Mouse (Mus musculus): ENCODE measurements at regions not wholly inside any gene's neighbourhood (a gene's known extent, or its start where the extent isn't known, plus 50 kb on each side); places are given as distances from the start of the nearest gene placed in this dataset.
A peak's percentile ranks its signal among the peaks of the same experiment; 100 is the strongest.

- Histone ChIP-seq H3K9me3 (no peaks in the 10 kb centered on the region), H3K36me3 (no peaks in the 10 kb centered on the region), H3K4me2 (no peak overlapping the region), H3K4me3 (no peak overlapping the region), H3K27ac (no peak overlapping the region), H3K9ac (no peak overlapping the region), H3K4me1 (peaks cover 8% of the 10 kb centered on the region; the same call in 1 of the 2 replicates), H3K27me3 (no peaks in the 10 kb centered on the region)
- WGBS = 28% methylated on average over 9 of the region's 9 CpGs
- ATAC-seq (ENCODE audit: insufficient number of reproducible peaks, insufficient read depth, low FRiP score, low TSS enrichment, low read depth) = no peak
Measured at GRCm38 (mm10) chr19:15456943-15457735, 490.0 kb downstream of the Psat1 start.

DNA sequence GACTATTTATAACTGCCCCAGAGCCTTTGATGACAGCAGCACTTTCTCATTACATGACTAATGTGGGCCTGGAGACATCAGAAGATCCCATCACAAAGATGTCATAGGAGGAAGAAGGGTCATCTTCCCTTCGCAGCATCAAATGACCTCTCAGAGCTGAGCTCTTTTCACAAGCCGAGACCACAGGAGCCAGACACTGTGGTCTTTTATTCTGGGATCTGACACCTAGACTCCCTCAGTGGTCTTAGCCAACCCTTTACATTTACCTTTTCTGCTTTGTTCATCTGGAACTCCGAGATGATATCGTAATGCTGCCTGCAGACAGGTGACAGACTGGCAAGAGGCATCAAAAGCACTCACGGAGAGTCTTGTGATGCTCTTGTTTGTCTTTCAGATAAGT lies 498.1 kb downstream of the Psat1 start:
- no peak overlapping the region for H3K27ac ChIP-seq
- H3K4me1 ChIP-seq = no peaks in the 10 kb centered on the region
- no peak overlapping the region for H3K9ac ChIP-seq
- no peaks in the 10 kb centered on the region for H3K9me3 ChIP-seq
- H3K4me3 ChIP-seq = no peak overlapping the region
- H3K36me3 ChIP-seq = no peaks in the 10 kb centered on the region
- H3K4me2 ChIP-seq = no peak overlapping the region
- no peaks in the 10 kb centered on the region for H3K27me3 ChIP-seq
- 69% methylated on average over 5 of the region's 5 CpGs for WGBS
- ATAC-seq (ENCODE audit: insufficient number of reproducible peaks, insufficient read depth, low FRiP score, low TSS enrichment, low read depth) = no peak

GRCm38 (mm10) chr19:15431798-15432197 lies 515.3 kb downstream of the Psat1 start:
- H3K4me1 ChIP-seq = no peaks in the 10 kb centered on the region
- no peak overlapping the region for H3K4me3 ChIP-seq
- H3K9ac ChIP-seq = no peak overlapping the region
- no peak for ATAC-seq (ENCODE audit: insufficient number of reproducible peaks, insufficient read depth, low FRiP score, low TSS enrichment, low read depth)
- H3K27ac ChIP-seq = no peak overlapping the region
- no peaks in the 10 kb centered on the region for H3K9me3 ChIP-seq
- no peaks in the 10 kb centered on the region for H3K27me3 ChIP-seq
- 91% methylated on average over 5 of the region's 5 CpGs for WGBS
- no peaks in the 10 kb centered on the region for H3K36me3 ChIP-seq
- H3K4me2 ChIP-seq = no peak overlapping the region

DNA sequence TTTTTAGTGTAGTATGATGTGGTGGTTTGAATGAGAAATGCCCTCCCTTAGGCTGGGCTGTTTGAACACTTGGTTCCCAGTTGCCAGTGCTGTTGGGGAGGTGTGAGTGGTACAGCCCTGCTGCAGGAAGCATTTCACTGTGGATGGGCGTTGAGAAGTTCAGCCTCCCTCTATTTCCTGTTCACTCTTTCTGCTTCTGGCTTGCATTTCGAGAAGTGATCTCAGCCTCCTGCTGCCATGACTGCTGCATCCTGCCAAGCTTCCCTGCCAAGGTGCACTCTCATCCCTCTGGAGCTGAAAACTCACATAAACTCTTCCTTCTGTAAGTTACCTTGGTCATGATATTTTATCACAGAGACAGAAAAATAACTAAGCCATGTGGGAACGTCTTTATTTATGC lies 525.8 kb downstream of the Psat1 start:
- H3K27ac ChIP-seq = no peak overlapping the region
- no peaks in the 10 kb centered on the region for H3K36me3 ChIP-seq
- H3K4me3 ChIP-seq = no peak overlapping the region
- no peaks in the 10 kb centered on the region for H3K4me1 ChIP-seq
- no peaks in the 10 kb centered on the region for H3K9me3 ChIP-seq
- no peak overlapping the region for H3K4me2 ChIP-seq
- no peaks in the 10 kb centered on the region for H3K27me3 ChIP-seq
- ATAC-seq (ENCODE audit: insufficient number of reproducible peaks, insufficient read depth, low FRiP score, low TSS enrichment, low read depth) = no peak
- 45% methylated on average over 3 of the region's 3 CpGs for whole genome bisulfite sequencing
- no peak overlapping the region for H3K9ac ChIP-seq

- no peak for ATAC-seq (ENCODE audit: insufficient number of reproducible peaks, insufficient read depth, low FRiP score, low TSS enrichment, low read depth)
- H3K9me3 ChIP-seq = no peaks in the 10 kb centered on the region
- H3K27ac ChIP-seq = no peak overlapping the region
- H3K9ac ChIP-seq = no peak overlapping the region
- no peak overlapping the region for H3K4me3 ChIP-seq
- 69% methylated on average over 3 of the region's 3 CpGs for WGBS
- no peaks in the 10 kb centered on the region for H3K4me1 ChIP-seq
- H3K4me2 ChIP-seq = no peak overlapping the region
- no peaks in the 10 kb centered on the region for H3K27me3 ChIP-seq
- H3K36me3 ChIP-seq = no peaks in the 10 kb centered on the region
Measured at GRCm38 (mm10) chr19:15398624-15399023, 548.5 kb downstream of the Psat1 start.

DNA sequence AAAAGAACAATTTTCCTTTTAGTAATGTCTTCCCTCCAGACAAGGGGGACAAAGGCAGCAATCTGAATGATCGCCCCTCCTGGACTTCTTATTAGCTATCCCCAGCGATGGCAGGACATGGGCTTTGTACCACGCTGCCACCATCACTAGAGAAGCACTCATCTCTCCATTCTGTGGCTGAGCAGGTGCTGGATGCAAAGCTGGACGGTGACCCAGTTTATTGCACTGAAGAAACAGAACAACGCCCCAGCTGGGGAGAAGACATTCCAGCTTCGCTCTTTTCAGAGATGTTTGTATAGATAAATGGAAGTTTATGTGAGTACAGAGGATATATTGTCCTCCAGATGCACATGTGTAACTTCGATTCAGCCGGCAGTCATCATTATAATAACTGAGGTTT lies 575.5 kb downstream of the Psat1 start:
- no peak overlapping the region for H3K9ac ChIP-seq
- H3K27ac ChIP-seq = no peak overlapping the region
- no peak for ATAC-seq (ENCODE audit: insufficient number of reproducible peaks, insufficient read depth, low FRiP score, low TSS enrichment, low read depth)
- H3K4me2 ChIP-seq = no peak overlapping the region
- 78% methylated on average over 8 of the region's 8 CpGs for WGBS
- H3K9me3 ChIP-seq = no peaks in the 10 kb centered on the region
- H3K27me3 ChIP-seq = no peaks in the 10 kb centered on the region
- H3K4me3 ChIP-seq = no peak overlapping the region
- H3K36me3 ChIP-seq = no peaks in the 10 kb centered on the region
- no peaks in the 10 kb centered on the region for H3K4me1 ChIP-seq

GRCm38 (mm10) chr19:15366951-15367350 lies 580.2 kb downstream of the Psat1 start:
- no peaks in the 10 kb centered on the region for H3K27me3 ChIP-seq
- no peak overlapping the region for H3K4me3 ChIP-seq
- H3K9me3 ChIP-seq = no peaks in the 10 kb centered on the region
- no peak overlapping the region for H3K9ac ChIP-seq
- no peaks in the 10 kb centered on the region for H3K36me3 ChIP-seq
- no peak overlapping the region for H3K4me2 ChIP-seq
- H3K4me1 ChIP-seq = no peaks in the 10 kb centered on the region
- WGBS = 53% methylated on average over 2 of the region's 2 CpGs
- no peak for ATAC-seq (ENCODE audit: insufficient number of reproducible peaks, insufficient read depth, low FRiP score, low TSS enrichment, low read depth)
- no peak overlapping the region for H3K27ac ChIP-seq

- Histone ChIP-seq H3K9me3 (no peaks in the 10 kb centered on the region), H3K27me3 (no peaks in the 10 kb centered on the region), H3K4me1 (no peaks in the 10 kb centered on the region), H3K4me2 (no peak overlapping the region), H3K4me3 (no peak overlapping the region), H3K27ac (no peak overlapping the region), H3K36me3 (no peaks in the 10 kb centered on the region), H3K9ac (no peak overlapping the region)
- WGBS = 85% methylated on average over 3 of the region's 3 CpGs
- no peak for ATAC-seq (ENCODE audit: insufficient number of reproducible peaks, insufficient read depth, low FRiP score, low TSS enrichment, low read depth)
Measured at GRCm38 (mm10) chr19:15357181-15357580, 590.0 kb downstream of the Psat1 start.

GRCm38 (mm10) chr19:15348356-15348755 lies 598.8 kb downstream of the Psat1 start:
- no peaks in the 10 kb centered on the region for H3K27me3 ChIP-seq
- H3K36me3 ChIP-seq = no peaks in the 10 kb centered on the region
- WGBS = 71% methylated on average over 3 of the region's 3 CpGs
- H3K9me3 ChIP-seq = no peaks in the 10 kb centered on the region
- H3K4me2 ChIP-seq = no peak overlapping the region
- no peak overlapping the region for H3K9ac ChIP-seq
- no peaks in the 10 kb centered on the region for H3K4me1 ChIP-seq
- H3K4me3 ChIP-seq = no peak overlapping the region
- no peak for ATAC-seq (ENCODE audit: insufficient number of reproducible peaks, insufficient read depth, low FRiP score, low TSS enrichment, low read depth)
- no peak overlapping the region for H3K27ac ChIP-seq

DNA sequence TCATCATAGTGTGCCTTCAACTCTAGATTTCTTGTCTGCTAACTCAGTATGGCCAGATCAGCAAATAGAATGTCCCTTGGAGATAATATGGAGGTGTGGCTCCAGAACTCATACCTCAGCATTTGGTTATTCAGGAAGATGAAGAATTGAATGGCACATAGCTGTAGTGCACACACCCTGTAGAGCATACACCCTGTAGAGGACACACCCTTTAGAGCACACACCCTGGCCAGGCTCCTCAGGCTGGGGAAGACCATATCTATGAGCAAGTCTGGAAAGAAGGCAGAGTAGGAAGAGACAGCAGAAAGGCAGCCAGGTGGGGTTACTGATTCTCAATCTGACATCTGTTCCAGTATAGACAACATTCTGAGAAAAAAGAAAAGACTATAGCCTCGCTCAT lies 604.9 kb downstream of the Psat1 start:
- Histone ChIP-seq H3K27me3 (peaks cover 6% of the 10 kb centered on the region; the same call in 1 of the 2 replicates), H3K27ac (no peak overlapping the region), H3K4me1 (peaks cover 5% of the 10 kb centered on the region; the same call in 1 of the 2 replicates), H3K36me3 (no peaks in the 10 kb centered on the region), H3K9me3 (no peaks in the 10 kb centered on the region), H3K4me2 (no peak overlapping the region), H3K4me3 (no peak overlapping the region), H3K9ac (no peak overlapping the region)
- ATAC-seq (ENCODE audit: insufficient number of reproducible peaks, insufficient read depth, low FRiP score, low TSS enrichment, low read depth) = no peak
- 84% methylated on average over 1 of the region's 1 CpGs for WGBS

DNA sequence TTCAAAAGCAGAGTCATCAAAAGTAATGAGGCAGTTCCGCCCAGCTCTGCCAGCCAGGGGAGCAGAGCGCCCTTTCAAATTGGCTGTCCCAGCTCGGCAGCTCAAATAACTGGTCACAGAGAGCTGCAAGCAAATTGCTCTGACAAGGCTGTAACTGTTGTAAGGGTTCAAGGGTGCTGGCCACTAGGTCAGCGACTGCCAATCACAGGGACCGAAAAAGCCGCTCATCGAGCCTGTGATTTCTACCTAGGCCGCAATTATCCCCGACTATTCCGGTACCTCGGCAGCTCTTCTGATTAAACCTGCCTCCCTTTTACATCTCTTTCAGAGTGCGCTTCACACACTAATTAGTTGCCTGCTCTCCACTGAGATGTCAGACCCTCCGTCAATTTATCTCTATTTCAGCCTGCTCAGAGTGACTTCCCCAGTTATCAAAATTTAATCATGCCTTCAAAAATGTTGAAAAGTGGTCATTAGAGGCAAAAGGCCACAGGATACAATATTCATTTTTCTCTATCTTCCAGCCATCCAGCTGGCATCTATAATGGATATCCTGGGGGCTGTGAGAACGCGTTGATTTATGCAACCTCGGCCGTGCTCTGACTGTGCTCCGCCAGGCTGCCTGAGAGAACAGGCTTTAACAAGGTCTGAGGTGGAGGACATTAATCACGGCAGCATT lies 606.7 kb downstream of the Psat1 start:
- no peak for ATAC-seq (ENCODE audit: insufficient number of reproducible peaks, insufficient read depth, low FRiP score, low TSS enrichment, low read depth)

GRCm38 (mm10) chr19:15339979-15340304 lies 607.2 kb downstream of the Psat1 start:
- H3K27ac ChIP-seq = no peak overlapping the region
- peak overlapping the region; percentile 19 for H3K4me3 ChIP-seq
- peaks cover 6% of the 10 kb centered on the region; the same call in 1 of the 2 replicates for H3K27me3 ChIP-seq
- H3K4me1 ChIP-seq = peaks cover 5% of the 10 kb centered on the region; the same call in 1 of the 2 replicates
- 28% methylated on average over 11 of the region's 11 CpGs for WGBS
- no peak for ATAC-seq (ENCODE audit: insufficient number of reproducible peaks, insufficient read depth, low FRiP score, low TSS enrichment, low read depth)
- H3K4me2 ChIP-seq = peak overlapping the region; percentile 41
- H3K9ac ChIP-seq = no peak overlapping the region
- H3K36me3 ChIP-seq = no peaks in the 10 kb centered on the region
- no peaks in the 10 kb centered on the region for H3K9me3 ChIP-seq

More for the DNA sequence above, 606.7 kb downstream of the Psat1 start:
- Histone ChIP-seq H3K9ac (no peak overlapping the region), H3K4me1 (peaks cover 5% of the 10 kb centered on the region; the same call in 1 of the 2 replicates), H3K9me3 (no peaks in the 10 kb centered on the region), H3K36me3 (no peaks in the 10 kb centered on the region), H3K27ac (no peak overlapping the region), H3K4me3 (peak overlapping the region; percentile 19), H3K4me2 (peak overlapping the region; percentile 41), H3K27me3 (peaks cover 6% of the 10 kb centered on the region; the same call in 1 of the 2 replicates)
- 25% methylated on average over 19 of the region's 19 CpGs for WGBS
